9 mouse cellular contexts compared by ENCODE assay signal in the genomic region with DNA sequence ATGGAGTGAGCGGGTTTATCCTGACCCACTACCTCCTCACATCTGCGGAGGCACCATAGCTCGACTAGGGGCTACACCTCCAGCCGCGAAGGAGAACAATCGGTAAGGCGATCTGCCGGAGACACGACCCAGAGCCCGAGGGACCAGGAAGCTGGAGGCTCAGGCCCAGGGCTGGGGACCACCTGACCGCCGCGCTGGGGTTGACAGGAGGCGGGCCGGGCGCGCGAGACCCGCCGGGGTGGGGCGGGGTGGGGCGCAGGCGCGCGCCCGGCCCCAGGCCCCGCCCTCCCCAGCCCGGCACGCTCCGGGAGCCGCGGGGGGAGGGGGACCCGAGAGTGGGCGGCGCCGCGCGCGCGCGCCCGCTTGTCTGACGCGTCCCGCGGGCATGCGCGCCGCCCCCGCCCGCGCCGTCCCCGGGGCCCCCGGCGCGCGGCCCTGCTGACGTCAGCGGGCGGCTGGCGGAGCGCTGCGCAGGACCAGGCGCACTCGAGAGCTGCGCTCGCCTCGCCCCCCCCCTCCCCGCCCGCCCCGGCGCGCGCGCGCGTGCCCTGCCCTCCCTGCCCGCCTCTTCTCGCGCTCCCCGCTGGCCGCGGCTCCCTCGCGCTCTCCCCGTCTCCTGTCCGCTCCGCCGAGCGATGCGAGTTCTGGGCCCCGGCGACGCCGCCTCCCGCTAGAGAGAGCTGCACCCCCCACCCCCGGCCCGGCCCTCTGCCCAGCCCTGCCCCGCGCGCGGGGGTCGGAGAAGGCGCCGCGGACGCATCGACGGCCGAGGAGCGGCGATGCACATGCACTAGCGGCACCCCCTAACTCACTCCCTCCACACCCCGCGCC. TPM values are rescaled to one million over a fixed set of nuclear protein-coding genes. Genes with fewer than 3 reads are reported as not detected.
DNase-seq lines count a peak whose midpoint lies in the region; ATAC-seq and TF ChIP-seq lines count a peak whose summit lies in the region.
"Had no signal": no experiment of that assay in that cellular context is flagged by ENCODE, and none has a peak within 500 bp of the region (broad histone marks: within the 10 kb centered on the region; RNA-seq: fewer than 3 reads in every experiment).

No protein-coding gene starts in this region.

- TF ChIP-seq EP300 in stomach, postnatal 0 days (optimal IDR thresholded peaks at IDR 0.05) = no peak

- no peaks in the 10 kb centered on the region for H3K9me3 ChIP-seq in embryonic facial prominence, embryonic 13.5 days
- no peaks in the 10 kb centered on the region for H3K9me3 ChIP-seq in limb, embryonic 15.5 days
- no peaks in the 10 kb centered on the region for H3K9me3 ChIP-seq in stomach, postnatal 0 days (ENCODE audit: control insufficient read depth, low read length)

- TF ChIP-seq CTCF in stomach, postnatal 0 days (IDR thresholded peaks at IDR 0.05; ENCODE audit: low read depth) = no peak

- peaks cover 30% of the 10 kb centered on the region for H3K27me3 ChIP-seq in embryonic facial prominence, embryonic 13.5 days
- H3K27me3 ChIP-seq in limb, embryonic 15.5 days = peaks cover 33% of the 10 kb centered on the region
- H3K27me3 ChIP-seq in stomach, postnatal 0 days (ENCODE audit: control insufficient read depth, insufficient read depth, low read length) = peaks cover 2% of the 10 kb centered on the region; the same call in 1 of the 2 replicates

- no peaks in the 10 kb centered on the region for H3K36me3 ChIP-seq in embryonic facial prominence, embryonic 13.5 days
- H3K36me3 ChIP-seq in limb, embryonic 15.5 days = no peaks in the 10 kb centered on the region
- H3K36me3 ChIP-seq in stomach, postnatal 0 days (ENCODE audit: control insufficient read depth, insufficient read depth, low read length) = no peaks in the 10 kb centered on the region
- H3K36me3 ChIP-seq: G1E had no signal

- WGBS in embryonic facial prominence, embryonic 13.5 days = under 1% methylated on average over 88 of the region's 116 CpGs
- under 1% methylated on average over 59 of the region's 116 CpGs for WGBS in limb, embryonic 15.5 days
- 1% methylated on average over 38 of the region's 116 CpGs for whole genome bisulfite sequencing in stomach, postnatal 0 days

- peak overlapping the region; percentile 88 for H3K4me2 ChIP-seq in embryonic facial prominence, embryonic 13.5 days
- peak overlapping the region; percentile 89 for H3K4me2 ChIP-seq in limb, embryonic 15.5 days
- H3K4me2 ChIP-seq in stomach, postnatal 0 days (replicated peaks; ENCODE audit: low read depth) = peak overlapping the region; percentile 83

- ATAC-seq in embryonic facial prominence, embryonic 13.5 days (ENCODE audit: insufficient number of reproducible peaks, insufficient read depth, low FRiP score, low TSS enrichment, low read depth) = peak; percentile 86
- ATAC-seq in limb, embryonic 15.5 days (ENCODE audit: insufficient number of reproducible peaks, low FRiP score, low TSS enrichment, low read depth) = peak; percentile 90
- peak; percentile 89 for ATAC-seq in stomach, postnatal 0 days (ENCODE audit: low FRiP score, low TSS enrichment)

- DNase-seq in 3134 (ENCODE audit: extremely low read depth, insufficient read length, low spot score) = peak; percentile 80
- DNase-seq in adrenal gland, postnatal 4 days (ENCODE audit: low spot score in 2 of 2) = peak; percentile 54 to 58
- DNase-seq in heart, adult 9 months (ENCODE audit: low spot score in 2 of 2) = peak; percentile 79 to 83
- DNase-seq in kidney, adult 9 months = peak; percentile 61
- DNase-seq in naive thymus-derived CD4-positive, alpha-beta T cell, adult 2 months (ENCODE audit: low read depth) = peak; percentile 3
- peak; percentile 84 for DNase-seq in stomach, postnatal 0 days (ENCODE audit: low spot score)

- H3K4me3 ChIP-seq in embryonic facial prominence, embryonic 13.5 days = peak overlapping the region; percentile 66
- H3K4me3 ChIP-seq in limb, embryonic 15.5 days = peak overlapping the region; percentile 67
- peak overlapping the region; percentile 55 for H3K4me3 ChIP-seq in stomach, postnatal 0 days (ENCODE audit: low read depth, low read length)

- no peak overlapping the region for H3K27ac ChIP-seq in embryonic facial prominence, embryonic 13.5 days
- peak overlapping the region; percentile 38; the same call in 1 of the 2 replicates for H3K27ac ChIP-seq in limb, embryonic 15.5 days
- H3K27ac ChIP-seq in stomach, postnatal 0 days (replicated peaks) = peak overlapping the region; percentile 73

- peak overlapping the region; percentile 76 for H3K9ac ChIP-seq in embryonic facial prominence, embryonic 13.5 days
- peak overlapping the region; percentile 55; the same call in 1 of the 2 replicates for H3K9ac ChIP-seq in limb, embryonic 15.5 days
- peak overlapping the region; percentile 68 for H3K9ac ChIP-seq in stomach, postnatal 0 days (ENCODE audit: low read length)

- peaks cover 36% of the 10 kb centered on the region for H3K4me1 ChIP-seq in embryonic facial prominence, embryonic 13.5 days
- peaks cover 30% of the 10 kb centered on the region for H3K4me1 ChIP-seq in limb, embryonic 15.5 days
- H3K4me1 ChIP-seq in stomach, postnatal 0 days (replicated peaks; ENCODE audit: control insufficient read depth, insufficient read depth) = peaks cover 2% of the 10 kb centered on the region; the same call in 1 of the 2 replicates

RNA-seq across cellular contexts. Expression of gene Gnao1, which starts 0.5 kb away (rescaled TPM):
- 10 to 100 TPM; 51.9 to 69.8 TPM for total RNA-seq in adrenal gland, postnatal 4 days (2021)
- polyA plus RNA-seq in embryonic facial prominence, embryonic 13.5 days (2015; fragmentation: Nextera tagmentation; extraction: Ambion mirVana) = 9.4 and 12.2 TPM in 2 replicates
- 3.0 and 3.4 TPM in 2 replicates for polyA plus RNA-seq in limb, embryonic 15.5 days (2015; fragmentation: Nextera tagmentation; extraction: Ambion mirVana)
- polyA plus RNA-seq in stomach, postnatal 0 days (2015; fragmentation: Nextera tagmentation; extraction: Ambion mirVana) = 7.2 and 9.5 TPM in 2 replicates
- polyA plus RNA-seq: G1E had no signal

Comparison
In these comparisons a context has a peak if more than half of its experiments do, and no peak if none do; other contexts are left out.
1. DNase-seq: peak in every context shown above with its lines; median percentile 84 in stomach, postnatal 0 days; 81 in heart, adult 9 months; 80 in 3134; 61 in kidney, adult 9 months; 56 in adrenal gland, postnatal 4 days; 3 in naive thymus-derived CD4-positive, alpha-beta T cell, adult 2 months.